Mouse (Mus musculus) erythroblast, adult 5-6 weeks (primary cell): ENCODE results near the gene Lipt2. TPM values are rescaled to one million over a fixed set of nuclear protein-coding genes. Genes with fewer than 3 reads are reported as not detected.

ENCODE experiments used
- ATAC-seq: replicated peaks from 2 replicates; pipeline ENCODE4 v1.8.0; 2016; ENCODE audit warnings: moderate number of reproducible peaks, mild to moderate bottlenecking, moderate TSS enrichment, inconsistent platforms; ENCODE audit not compliant: poor library complexity, low FRiP score, severe bottlenecking
- total RNA-seq, 2 experiments: library from RNA; stranded (forward) in 1 of 2; stranded (reverse) in 1 of 2; fragments of 150-400 nt in 1 of 2; fragments of 200-764, 138-1000 nt in 1 of 2; gene quantifications; 2 replicates each; pipeline versions ENCODE4 v1.2.3 to v1.2.4; 2015 to 2017; ENCODE audit warnings: low replicate concordance in 2 of 2

Gene Lipt2
- 2.9 TPM in 1 of 2 replicates, not detected in the other for total RNA-seq (2015; ENCODE audit: low replicate concordance)
- total RNA-seq (2017; ENCODE audit: low replicate concordance) = 0.26 and 0.98 TPM in 2 replicates

DNA sequence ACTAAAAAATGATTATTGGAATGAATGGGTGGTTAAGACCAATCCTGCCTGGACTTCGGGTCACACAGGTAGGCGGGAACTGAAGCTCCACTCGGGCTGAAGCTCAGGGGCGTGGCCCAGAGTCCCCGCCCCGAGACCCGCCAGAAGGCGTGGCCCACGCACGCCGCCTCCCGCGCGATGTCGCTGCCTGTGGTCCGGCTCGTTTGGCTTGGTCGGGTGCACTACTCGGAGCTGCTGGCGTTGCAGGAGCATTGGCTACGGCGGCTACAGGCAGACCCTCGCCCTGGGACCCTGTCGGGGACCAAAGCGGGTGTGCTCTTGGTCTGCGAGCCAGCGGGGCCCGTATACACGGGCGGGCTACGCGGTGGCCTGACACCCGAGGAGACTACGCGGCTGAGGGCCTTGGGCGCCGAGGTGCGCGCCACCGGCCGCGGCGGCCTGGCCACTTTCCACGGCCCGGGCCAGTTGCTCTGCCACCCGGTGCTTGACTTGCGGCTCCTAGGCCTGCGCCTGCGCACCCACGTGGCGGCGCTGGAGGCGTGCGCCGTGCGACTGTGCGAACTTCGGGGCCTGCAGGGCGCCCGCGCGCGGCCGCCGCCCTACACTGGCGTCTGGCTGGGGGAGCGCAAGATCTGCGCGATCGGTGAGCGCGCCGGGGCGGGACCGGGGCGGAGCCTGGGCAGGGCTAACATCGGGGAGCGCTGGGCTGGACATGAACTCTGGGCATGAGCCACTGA lies at the start of gene Lipt2:
Lipt2 (plus strand) TSS at position 173 of the 737 bp plus-strand sequence.
- ATAC-seq = peak; percentile 89

DNA sequence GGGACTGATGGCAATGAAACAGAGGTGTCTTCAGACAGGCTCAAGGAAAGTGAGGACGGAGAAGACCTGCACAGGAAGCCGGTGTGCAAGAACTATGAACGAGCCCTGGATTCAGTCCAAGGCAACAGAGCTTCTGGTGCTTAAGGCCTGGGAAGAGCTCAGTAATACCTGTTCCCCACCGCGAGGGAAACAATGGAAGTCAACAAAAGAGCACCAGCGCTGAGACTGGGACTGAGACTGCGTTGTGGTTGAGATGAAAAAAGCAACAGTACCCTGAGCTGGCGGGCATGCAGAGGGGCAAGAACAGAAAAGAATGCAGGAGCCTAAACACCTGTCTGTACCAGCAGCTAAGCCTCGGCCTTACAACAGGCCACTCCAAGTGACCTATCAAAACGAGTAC lies 47.6 kb upstream of the Lipt2 start:
- ATAC-seq = no peak

DNA sequence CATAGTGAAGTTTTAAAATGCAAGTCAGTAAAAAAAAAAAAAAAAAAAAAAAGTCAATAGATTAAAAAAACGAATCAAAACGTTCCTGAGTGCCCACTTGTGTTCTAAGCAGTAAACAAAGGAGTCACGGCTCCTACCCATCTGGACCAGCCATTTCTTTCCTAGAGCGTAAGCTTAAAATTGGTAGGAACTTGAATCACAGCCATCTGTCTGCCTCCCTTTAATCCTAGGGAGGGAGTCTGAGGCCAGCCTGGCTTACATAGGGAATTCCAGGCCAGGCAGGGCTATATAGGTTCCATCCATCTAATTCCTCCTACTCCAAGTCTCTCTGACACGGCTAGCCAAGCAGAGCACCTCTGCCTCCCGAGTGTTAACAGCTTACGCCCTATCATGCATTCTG lies 45.3 kb upstream of the Lipt2 start:
- ATAC-seq = no peak

DNA sequence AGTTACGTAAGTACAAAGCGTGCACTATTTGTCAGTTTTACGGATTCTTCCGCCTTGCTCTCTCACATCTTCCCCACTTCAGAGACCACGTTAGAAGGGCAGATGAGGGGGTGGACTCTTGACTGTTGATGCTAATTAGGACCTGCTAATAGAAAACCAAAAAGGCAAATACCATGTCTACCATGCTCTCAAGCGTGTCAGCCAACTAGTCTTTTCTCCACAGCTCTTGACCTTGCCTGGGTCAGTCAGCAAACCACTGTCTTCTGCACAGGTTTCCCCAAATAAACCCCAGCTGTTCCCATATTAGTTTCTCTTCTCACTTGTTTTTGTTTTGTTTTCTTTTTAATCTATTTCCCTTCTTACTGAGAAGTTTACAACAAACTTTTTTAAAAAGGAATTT lies 44.8 kb upstream of the Lipt2 start:
- no peak for ATAC-seq

DNA sequence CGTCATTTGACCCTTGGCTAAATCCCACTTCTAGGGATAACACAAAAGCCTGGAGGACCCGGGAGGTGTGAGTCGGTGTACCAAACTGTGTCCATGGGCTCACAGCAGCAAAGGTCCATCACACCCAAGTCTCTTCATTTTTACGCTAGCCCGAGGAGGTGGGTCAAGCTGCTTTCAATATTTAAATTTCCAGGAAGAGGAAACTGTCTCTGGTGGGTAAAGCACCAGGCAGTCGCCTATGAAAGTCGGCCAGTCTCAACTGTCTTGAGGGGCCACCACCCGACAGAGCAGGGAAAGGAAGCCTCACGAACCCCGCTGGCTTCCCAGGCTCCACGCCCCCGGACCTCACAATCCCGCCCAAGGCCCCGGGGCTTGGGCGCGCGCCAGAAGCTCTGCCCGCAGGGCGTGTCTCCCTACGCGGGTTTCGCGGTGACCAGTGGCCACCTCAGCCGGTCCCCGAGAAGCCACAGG lies 38.3 kb upstream of the Lipt2 start:
- ATAC-seq = peak; percentile 65

DNA sequence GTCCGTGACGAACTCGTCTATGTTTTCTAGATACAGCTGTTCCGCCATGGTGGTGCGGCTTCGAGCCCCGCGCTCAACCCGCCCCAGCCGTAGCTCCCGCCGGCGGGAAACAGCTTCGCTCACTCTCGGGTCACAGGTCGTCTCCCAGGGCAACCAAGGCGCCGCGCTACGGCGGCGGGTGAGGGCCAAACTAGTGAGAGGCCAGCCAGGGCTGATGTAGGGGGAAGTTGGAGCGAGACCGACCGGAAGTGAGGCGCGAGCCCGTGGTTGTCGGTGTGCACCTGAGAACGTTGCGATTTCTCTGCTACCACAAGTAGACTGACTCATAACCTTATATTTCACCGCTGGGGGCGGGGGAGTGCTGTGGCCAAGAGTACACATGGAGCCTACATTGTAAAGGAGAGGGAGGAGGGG lies 37.7 kb upstream of the Lipt2 start, which contains the start of gene Pold3:
Pold3 (minus strand) TSS at position 190 of the 414 bp plus-strand sequence.
- ATAC-seq = peak; percentile 92

DNA sequence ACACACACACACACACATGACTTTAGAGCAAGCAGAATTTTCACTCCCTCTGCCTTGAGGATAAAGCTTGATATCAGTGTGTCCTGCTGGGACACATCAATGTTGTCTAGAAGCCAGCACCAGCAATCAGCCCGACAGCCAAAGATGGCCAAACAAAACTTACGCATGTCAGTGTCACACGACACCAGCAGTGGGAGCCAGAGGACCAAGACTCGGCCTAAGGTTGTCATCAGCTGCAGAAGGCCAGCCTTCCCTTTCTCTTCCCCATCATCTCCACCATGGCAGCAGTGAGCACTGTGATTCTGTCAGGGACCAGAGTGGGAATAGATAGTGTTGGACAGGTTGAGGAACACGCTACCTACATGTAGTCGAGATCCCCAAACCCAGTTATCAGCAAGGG lies 35.6 kb upstream of the Lipt2 start:
- no peak for ATAC-seq

DNA sequence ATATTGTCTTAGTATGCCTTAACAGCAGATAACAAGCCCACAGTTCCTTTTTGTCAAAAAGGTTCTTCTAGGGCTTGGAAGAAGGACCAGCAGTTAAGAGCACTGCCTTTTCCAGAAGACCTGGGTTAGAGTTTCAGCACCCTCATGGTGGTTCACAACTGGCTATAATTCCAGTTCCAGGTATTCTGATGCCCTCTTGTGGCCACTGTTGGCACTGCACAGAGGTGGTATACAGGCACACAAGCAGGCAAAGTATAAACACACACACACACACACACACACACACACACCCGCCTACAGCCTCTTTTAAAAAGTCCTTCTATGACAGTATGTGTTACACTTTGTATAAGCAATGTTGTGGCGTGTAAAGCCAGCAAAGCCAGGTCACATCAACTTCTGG lies 34.9 kb upstream of the Lipt2 start:
- 0 out of 2 replicates have a peak, but pooled peaks have one; percentile 49 for ATAC-seq

DNA sequence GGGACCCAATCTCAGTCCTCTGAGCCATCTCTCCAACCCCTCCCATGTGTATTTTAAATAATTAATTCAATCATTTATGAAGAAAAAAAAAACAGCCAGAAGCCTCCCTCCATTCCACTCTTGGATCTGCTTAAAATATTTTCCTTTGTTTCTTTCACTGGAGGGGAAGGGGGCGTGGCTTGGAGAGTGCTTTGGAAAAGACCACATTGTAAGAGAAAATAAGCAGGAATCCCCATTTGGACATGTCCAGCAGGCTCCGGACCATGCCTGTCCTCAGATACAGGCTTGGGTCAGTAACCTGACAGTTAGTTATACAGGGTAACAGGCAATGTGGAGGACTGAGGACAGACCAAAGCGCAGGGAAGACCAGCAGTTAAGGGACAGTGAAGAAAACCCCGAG lies 33.9 kb upstream of the Lipt2 start:
- no peak for ATAC-seq

DNA sequence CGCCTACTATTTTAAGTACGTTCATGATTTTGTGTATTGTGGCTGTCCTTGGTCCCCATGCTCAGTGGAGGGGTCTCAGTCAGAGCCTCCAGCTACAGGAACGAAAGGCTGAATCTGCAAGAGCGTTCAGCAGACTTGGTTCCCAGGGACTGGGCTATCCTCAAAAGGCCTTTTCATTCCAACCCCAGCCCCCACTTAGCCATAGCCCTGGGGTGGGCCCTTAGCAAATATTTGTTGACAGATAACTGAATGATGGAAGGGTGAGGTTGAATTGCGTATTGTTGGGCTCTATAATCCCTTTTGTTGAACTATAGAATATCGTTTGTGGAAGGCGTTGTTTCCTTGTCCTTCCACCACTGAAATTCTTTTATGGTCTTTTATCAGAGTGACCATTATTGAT lies 32.6 kb upstream of the Lipt2 start:
- ATAC-seq = no peak

DNA sequence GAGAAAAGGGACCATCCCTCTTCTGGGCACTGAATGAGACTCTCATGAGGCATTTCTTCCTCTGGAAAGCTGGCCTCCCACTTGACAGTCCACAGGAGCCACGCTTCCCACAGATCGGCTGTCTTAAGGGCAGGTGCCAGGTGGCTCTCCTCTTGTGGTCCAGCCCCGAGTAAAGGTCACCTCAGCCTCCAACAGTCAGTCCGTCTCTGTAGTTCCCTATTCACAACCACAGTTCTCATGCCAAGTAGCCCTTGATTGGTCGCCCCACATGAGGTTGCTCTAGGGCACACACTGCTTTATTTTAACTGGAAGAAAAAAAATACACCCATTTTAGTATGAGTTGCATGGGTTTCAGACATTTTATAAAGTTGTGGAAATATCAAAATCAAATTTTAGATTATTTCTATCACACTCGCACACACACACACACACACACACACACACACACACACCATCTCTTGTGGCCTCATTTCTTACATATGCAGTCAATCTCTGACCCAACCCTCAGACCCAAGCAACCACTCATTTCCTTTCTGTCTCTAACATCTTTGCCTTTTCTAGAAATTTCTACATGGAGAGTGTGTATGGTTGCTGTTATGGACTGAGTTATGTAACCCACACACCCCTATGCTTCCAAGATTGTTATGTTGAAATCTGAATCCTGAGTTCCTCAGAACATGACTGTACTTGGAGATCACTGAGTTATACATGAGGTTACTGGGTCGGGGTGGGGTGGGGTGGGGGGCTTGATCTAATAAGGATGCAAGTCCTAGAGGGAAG lies 30.6 kb upstream of the Lipt2 start:
- no peak for ATAC-seq

DNA sequence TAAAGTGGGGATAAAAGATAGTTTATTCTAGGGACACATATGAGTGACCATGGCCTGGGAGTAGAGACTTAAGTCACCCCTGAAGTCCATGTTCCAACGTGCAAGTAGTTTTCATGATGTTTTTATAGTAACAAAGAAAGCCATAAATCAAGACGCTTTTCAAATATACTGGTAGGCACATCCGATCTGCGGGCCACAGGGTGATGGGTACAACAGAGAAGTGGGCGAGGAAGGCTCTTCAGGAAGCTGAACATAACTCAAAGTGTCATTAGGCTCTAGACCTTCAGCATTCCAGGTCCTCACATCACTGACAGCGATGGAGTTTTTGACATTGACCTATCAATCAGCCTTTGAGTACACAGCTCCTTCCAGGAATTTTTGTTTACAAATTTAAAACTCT lies 28.5 kb upstream of the Lipt2 start:
- no peak for ATAC-seq

DNA sequence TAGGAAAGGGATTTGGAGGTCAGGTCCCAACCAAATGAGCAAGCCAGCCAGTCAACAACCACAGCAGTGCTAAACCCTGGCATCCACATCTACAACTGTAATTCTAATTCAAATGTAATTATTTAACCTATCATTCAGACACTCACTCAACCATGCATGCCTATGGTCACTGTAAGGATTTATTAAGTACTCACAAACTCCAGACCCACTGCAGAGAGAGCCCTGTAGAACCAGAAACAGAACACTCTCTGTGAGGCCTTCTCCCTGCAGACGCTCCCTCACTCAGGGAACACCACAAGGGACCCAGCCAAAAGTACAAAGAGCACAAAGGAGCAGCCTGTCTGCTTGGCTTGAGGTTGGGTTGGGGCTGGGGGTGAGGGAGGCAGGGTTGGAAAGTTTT lies 26.7 kb upstream of the Lipt2 start:
- no peak for ATAC-seq

DNA sequence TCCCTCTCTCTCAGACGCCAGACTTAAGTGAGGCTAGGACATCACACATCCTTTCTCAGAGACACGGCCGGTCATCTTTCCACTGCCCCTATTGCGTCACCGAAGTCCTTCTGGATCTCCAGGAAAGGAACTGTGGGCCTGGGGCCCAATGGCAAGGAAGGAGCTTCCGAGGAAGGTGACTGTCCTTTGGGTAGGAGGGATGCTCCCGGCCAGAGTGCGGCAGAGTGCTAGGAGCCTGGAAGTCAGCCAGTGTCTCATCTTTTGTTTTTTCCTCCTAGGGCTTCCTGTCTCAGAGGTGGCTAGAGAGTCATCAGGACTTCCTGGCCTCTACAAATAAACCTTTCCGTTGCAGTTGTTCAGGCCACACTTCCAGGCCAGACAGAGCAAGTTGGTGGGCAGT lies 22.0 kb upstream of the Lipt2 start:
- ATAC-seq = no peak

DNA sequence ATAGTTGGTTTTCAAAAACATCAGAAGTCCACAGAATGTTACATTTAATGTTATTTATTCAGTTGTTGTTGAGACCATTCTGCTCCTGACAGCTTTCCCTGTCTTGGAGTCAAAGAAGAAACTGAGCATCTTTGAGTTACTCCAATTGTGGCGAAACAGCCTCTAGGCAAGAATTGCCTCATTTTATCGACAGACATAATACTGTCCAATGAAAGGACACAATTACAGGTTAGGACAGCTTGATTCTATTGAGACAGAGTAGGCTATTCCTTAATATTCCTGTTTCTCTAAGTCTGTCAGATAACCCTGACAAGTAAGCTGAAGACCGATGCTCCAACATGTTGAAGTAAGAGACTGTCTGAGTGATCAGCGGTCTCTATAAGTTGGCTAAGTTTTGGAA lies 21.0 kb upstream of the Lipt2 start:
- ATAC-seq = no peak

DNA sequence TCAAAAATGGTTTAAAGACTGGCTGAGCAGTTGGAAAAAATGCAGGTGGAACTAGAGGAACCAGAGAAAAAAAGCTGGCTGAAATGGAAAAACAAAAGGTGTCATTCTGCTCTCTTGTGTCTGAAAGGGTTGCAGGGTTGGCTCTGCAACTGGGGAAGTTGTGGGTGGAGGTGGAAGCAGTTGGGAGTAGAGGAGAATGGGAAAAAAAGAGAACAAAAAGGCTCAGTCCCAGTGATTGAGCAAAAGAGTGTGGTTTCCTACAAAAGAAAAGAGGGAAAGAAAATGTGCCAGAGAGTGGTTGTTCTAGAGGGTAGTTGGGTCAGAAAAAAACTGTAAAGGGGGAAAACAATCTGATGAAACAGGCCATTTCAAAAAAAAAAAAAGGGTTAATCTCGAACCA lies 18.5 kb upstream of the Lipt2 start:
- no peak for ATAC-seq

DNA sequence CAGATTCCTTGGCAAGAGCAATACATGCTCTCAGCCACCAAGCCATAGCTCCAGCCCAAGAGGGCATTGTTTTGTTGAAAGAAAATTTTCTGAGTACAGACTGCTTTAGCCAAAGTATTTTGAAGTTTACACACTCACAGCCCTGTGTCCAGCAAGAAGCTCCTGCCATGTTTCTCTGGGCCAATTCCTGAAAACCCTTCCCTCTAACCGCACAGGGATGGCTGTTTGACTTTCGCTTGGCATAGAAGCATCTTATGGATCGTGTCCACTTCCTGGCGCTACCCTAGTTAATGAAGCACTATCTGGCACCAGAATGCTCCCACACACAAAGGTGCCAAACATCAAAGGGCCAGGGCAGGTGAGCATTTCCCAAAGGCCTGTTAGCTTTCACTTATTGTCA lies 10.5 kb upstream of the Lipt2 start:
- ATAC-seq = no peak

DNA sequence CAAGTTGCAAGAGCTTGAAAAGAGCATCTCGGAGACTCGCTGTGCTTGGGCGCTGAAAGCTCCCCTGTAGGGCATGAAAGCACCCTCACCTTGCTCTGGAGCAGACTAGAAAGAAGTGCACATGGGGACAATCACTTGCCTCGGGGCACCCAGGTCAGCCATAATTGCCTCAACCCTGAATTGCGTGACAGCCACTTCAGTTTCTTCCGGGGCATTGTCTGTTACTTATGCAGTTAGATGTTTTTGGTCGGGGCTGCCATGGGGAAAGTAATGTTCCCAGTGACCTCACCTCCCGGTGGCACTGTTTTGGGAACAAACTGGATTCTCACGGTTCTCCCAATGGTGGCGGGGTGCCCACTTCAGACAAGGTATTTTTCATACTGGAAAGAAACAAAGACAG lies 9.0 kb upstream of the Lipt2 start:
- no peak for ATAC-seq

DNA sequence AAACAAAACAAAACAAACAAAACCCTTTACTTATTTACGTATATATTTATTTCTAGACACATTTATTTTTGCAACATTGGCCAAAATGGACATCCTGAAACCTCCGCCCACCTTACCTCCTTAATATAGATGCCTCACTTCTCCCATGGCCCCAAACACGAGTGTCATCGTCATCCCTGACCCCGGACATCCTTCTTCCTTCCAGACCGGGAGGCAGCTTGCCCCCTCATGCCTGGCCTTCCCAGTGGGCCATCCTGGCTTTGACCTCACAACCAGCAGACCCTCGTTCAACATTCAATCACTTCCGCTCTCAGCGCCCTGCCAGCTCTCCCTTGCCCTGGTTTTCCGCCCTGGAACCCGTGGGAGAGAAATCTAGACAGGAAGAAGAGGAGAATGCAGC lies 8.5 kb upstream of the Lipt2 start:
- no peak for ATAC-seq

DNA sequence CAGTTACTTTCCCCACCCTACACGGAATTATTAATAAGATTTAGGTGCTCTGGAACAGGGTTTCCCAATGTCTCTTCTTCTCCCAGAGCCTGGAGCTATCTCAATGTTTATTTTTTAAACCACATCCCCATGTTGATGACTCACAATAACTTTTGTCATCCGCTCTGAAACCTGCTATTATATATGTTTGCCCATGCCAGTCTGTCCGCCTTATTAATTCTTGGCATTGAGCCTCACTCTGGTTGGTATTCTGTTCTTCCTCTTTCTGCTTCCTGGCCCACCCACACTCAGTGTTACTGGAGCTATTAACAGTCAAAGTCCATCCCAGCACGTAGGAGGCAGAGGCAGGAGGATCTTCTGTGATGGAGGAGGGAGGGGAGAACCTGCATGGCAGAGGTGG lies 1.4 kb upstream of the Lipt2 start:
- ATAC-seq = no peak

DNA sequence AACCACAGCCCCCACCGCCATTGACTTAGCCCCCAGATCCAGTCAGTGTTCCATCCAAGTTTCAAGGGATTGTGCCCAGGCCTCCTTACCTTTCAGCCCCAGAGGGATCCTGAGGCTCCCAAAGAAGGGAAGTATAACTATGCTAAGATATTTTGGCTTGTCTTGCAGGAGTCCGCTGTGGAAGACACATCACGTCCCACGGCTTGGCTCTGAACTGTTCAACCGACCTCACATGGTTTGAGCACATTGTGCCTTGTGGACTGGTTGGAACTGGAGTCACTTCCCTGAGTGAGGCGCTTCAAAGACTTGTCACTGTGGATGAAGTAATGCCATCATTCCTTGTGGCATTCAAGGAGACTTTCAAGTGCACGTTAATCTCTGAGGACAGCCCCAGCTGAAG lies 929 bp downstream of the Lipt2 start:
- peak; percentile 7; the same call in 1 of the 2 replicates for ATAC-seq
